In the genomic region with DNA sequence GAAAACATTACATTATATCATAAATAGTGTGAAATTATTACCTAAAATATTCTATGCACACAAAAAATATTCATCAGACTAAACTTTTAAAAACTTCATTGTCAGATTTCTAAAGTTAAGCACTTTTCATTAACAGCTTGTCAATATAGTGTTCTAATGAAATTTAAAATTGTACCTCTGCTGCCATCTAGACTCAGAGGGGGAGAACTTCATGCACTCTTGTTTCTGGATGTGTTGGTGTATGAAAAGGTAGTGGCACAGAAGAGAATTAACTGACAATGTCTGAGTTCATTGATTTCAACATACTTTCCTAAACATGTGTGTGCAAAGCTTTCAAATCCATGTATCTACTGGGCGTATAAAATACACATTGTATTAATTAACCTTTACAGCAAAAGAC, we compare ENCODE assay signal across 11 mouse cellular contexts.
A peak's percentile ranks its signal among the peaks of the same experiment; 100 is the strongest.
DNase-seq lines count a peak whose midpoint lies in the region; ATAC-seq and TF ChIP-seq lines count a peak whose summit lies in the region.
"Had no signal": no experiment of that assay in that cellular context is flagged by ENCODE, and none has a peak within 500 bp of the region (broad histone marks: within the 10 kb centered on the region; RNA-seq: fewer than 3 reads in every experiment).

No protein-coding gene starts in this region.

- H3K9me3 ChIP-seq in E14TG2a.4 (ENCODE audit: low read length): no peaks in the 10 kb centered on the region
- H3K9me3 ChIP-seq: liver, embryonic 15.5 days had no signal

- no peak overlapping the region for H3K4me3 ChIP-seq in E14TG2a.4 (replicated peaks; ENCODE audit: low read length)
- H3K4me3 ChIP-seq: liver, embryonic 15.5 days had no signal

- TF ChIP-seq CTCF in E14TG2a.4 (conservative IDR thresholded peaks at IDR 0.05; ENCODE audit: low read length): peak; percentile 34

- H3K27me3 ChIP-seq in E14TG2a.4 (ENCODE audit: insufficient read depth, low read length): no peaks in the 10 kb centered on the region
- H3K27me3 ChIP-seq: liver, embryonic 15.5 days had no signal

- no peaks in the 10 kb centered on the region for H3K4me1 ChIP-seq in E14TG2a.4 (replicated peaks; ENCODE audit: low read depth, low read length)
- H3K4me1 ChIP-seq: liver, embryonic 15.5 days had no signal

- ATAC-seq in hematopoietic stem cell, adult 5-6 weeks (replicated peaks in 1 of 2; ENCODE audit: insufficient read depth in 1 of 2, low FRiP score in 2 of 2, low TSS enrichment in 1 of 2, low read depth in 1 of 2, poor library complexity in 2 of 2, severe bottlenecking in 2 of 2): peak; percentile 45 to 71; a peak in 2 of 4 replicates

- no peaks in the 10 kb centered on the region for H3K36me3 ChIP-seq in E14TG2a.4 (ENCODE audit: insufficient read depth, low read length)
- H3K36me3 ChIP-seq: liver, embryonic 15.5 days had no signal

- DNase-seq in layer of hippocampus, adult 18-20 months (ENCODE audit: low spot score in 2 of 2): peak; percentile 3 to 53
- DNase-seq in layer of hippocampus, adult 8-10 months (ENCODE audit: low spot score in 2 of 2): no peak
- DNase-seq in NIH3T3 (ENCODE audit: low read depth): peak; percentile 7
- no peak for DNase-seq in yolk sac, embryonic 10.5 days (ENCODE audit: low spot score)
- no peak for DNase-seq in T-cell, adult 2 months (ENCODE audit: low spot score)
- no peak for DNase-seq in kidney, postnatal 25 days
- DNase-seq: kidney, adult 11 months; thymus, adult 2 months had no signal

Comparison
In these comparisons a context has a peak if more than half of its experiments do, and no peak if none do; other contexts are left out.
1. DNase-seq: peak in layer of hippocampus, adult 18-20 months (2 of 2) and NIH3T3 (single experiment); none in layer of hippocampus, adult 8-10 months (0 of 2), yolk sac, embryonic 10.5 days (single experiment), T-cell, adult 2 months (single experiment) and kidney, postnatal 25 days (0 of 2).